Mouse (Mus musculus): Measurements from ENCODE around the gene Ccdc126. TPM values are rescaled to one million over a fixed set of nuclear protein-coding genes. Genes with fewer than 3 reads are reported as not detected.

Gene Ccdc126
- total and polyA plus RNA-seq, 3 experiments, result 2.3 to 6.1 (median 2.8) TPM

DNA sequence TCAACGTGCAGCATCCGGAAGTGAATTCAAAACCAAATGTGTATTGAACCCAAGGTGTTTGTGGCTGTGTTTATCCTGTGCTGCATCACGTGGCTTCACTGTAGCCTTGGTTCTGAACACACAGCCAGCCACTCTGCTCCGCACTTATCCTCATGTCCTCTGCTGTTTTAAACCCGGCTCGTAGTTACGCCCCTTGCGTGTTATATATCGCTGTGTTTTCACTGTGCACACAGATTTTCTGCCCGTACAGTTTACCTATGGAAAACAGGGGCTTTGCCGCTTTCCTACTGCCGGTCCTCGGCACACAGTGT, 12.9 kb downstream of the Ccdc126 start:
- Histone ChIP-seq H3K36me3 (replicated peaks in 1 of 2; ENCODE audit: control insufficient read depth in 1 of 2, insufficient read depth in 1 of 2, low read length in 1 of 2) (peaks cover 0 to 18% of the 10 kb centered on the region in 2 experiments), H3K4me1 (ENCODE audit: control insufficient read depth in 1 of 2, insufficient read depth in 2 of 2) (peaks cover 9 to 21% of the 10 kb centered on the region in 2 experiments), H3K9ac (ENCODE audit: insufficient read depth, low read depth) (no peak overlapping the region), H3K79me2 (replicated peaks; ENCODE audit: control insufficient read depth, extremely low read depth, insufficient read depth, poor library complexity, severe bottlenecking) (no peaks in the 10 kb centered on the region), H3K27ac (ENCODE audit: insufficient read depth, low read depth) (no peak overlapping the region), H3K4me2 (ENCODE audit: insufficient read depth, low read depth, poor library complexity, severe bottlenecking) (no peak overlapping the region), H3K4me3 (replicated peaks in 1 of 3; ENCODE audit: low read depth in 2 of 3, low read length in 2 of 3, poor library complexity in 1 of 3) (no peak overlapping the region), H3K27me3 (replicated peaks) (no peaks in the 10 kb centered on the region), H3K9me3 (replicated peaks; ENCODE audit: low read length) (no peaks in the 10 kb centered on the region)
- no peak for DNase-seq (ENCODE audit: extremely low read depth)
- in situ Hi-C loops (cut with MboI; ENCODE audit: low pct_ligation_motif_present, low pct_unique_long_range_greater_than_20kb, low sequenced_read_pairs) (no loop called here), dilution Hi-C loops (cut with MboI; ENCODE audit: extremely low pct_ligation_motif_present, extremely low pct_unique_long_range_greater_than_20kb, low sequenced_read_pairs) (no loop called here)
- no peak for TF ChIP-seq TCF12 (IDR thresholded peaks at IDR 0.05; ENCODE audit: low read depth, low read length)
- TF ChIP-seq CHD2 (IDR thresholded peaks at IDR 0.05; ENCODE audit: low read length), result no peak
- TF ChIP-seq CTCF (conservative IDR thresholded peaks at IDR 0.05 in 1 of 2, IDR thresholded peaks at IDR 0.05 in 1 of 2; ENCODE audit: low read depth in 2 of 2, low read length in 2 of 2), result no peak
- no peak for TF ChIP-seq KAT2A (IDR thresholded peaks at IDR 0.05; ENCODE audit: insufficient replicate concordance, low read length)
- TF ChIP-seq RAD21 (IDR thresholded peaks at IDR 0.05; ENCODE audit: low read depth, low read length), result no peak
- TF ChIP-seq ELF1 (IDR thresholded peaks at IDR 0.05; ENCODE audit: low read depth, low read length), result no peak
- no peak for TF ChIP-seq TBP (conservative IDR thresholded peaks at IDR 0.05; ENCODE audit: low read depth, low read length)
- TF ChIP-seq ZC3H11A (IDR thresholded peaks at IDR 0.05; ENCODE audit: low read depth, low read length), result no peak
- no peak for TF ChIP-seq HCFC1 (IDR thresholded peaks at IDR 0.05; ENCODE audit: low read depth, low read length)
- TF ChIP-seq GABPA (IDR thresholded peaks at IDR 0.05; ENCODE audit: insufficient replicate concordance, low read depth, low read length), result no peak
- no peak for TF ChIP-seq MEF2A (IDR thresholded peaks at IDR 0.05; ENCODE audit: borderline replicate concordance, low read depth, low read length)
- TF ChIP-seq PAX5 (IDR thresholded peaks at IDR 0.05; ENCODE audit: low read length), result no peak
- no peak for TF ChIP-seq RCOR1 (conservative IDR thresholded peaks at IDR 0.05; ENCODE audit: low read depth, low read length)
- no peak for TF ChIP-seq SMC3 (IDR thresholded peaks at IDR 0.05; ENCODE audit: low read depth, low read length)

GRCm38 (mm10) chr6:49338566-49338965, 19.5 kb downstream of the Ccdc126 start:
- Histone ChIP-seq H3K9me3 (replicated peaks; ENCODE audit: low read length) (no peaks in the 10 kb centered on the region), H3K4me2 (ENCODE audit: insufficient read depth, low read depth, poor library complexity, severe bottlenecking) (no peak overlapping the region), H3K27me3 (replicated peaks) (no peaks in the 10 kb centered on the region), H3K36me3 (replicated peaks in 1 of 2; ENCODE audit: control insufficient read depth in 1 of 2, insufficient read depth in 1 of 2, low read length in 1 of 2) (peaks cover 0 to 30% of the 10 kb centered on the region in 2 experiments), H3K4me1 (ENCODE audit: control insufficient read depth in 1 of 2, insufficient read depth in 2 of 2) (peaks cover 0 to 13% of the 10 kb centered on the region in 2 experiments; a peak in 2 of 4 replicates), H3K4me3 (replicated peaks in 1 of 3; ENCODE audit: low read depth in 2 of 3, low read length in 2 of 3, poor library complexity in 1 of 3) (no peak overlapping the region), H3K9ac (ENCODE audit: insufficient read depth, low read depth) (no peak overlapping the region), H3K79me2 (replicated peaks; ENCODE audit: control insufficient read depth, extremely low read depth, insufficient read depth, poor library complexity, severe bottlenecking) (no peaks in the 10 kb centered on the region), H3K27ac (ENCODE audit: insufficient read depth, low read depth) (no peak overlapping the region)
- dilution Hi-C loops (cut with MboI; ENCODE audit: extremely low pct_ligation_motif_present, extremely low pct_unique_long_range_greater_than_20kb, low sequenced_read_pairs) (no loop called here), in situ Hi-C loops (cut with MboI; ENCODE audit: low pct_ligation_motif_present, low pct_unique_long_range_greater_than_20kb, low sequenced_read_pairs) (no loop called here)
- DNase-seq (ENCODE audit: extremely low read depth), result no peak
- TF ChIP-seq CHD1 (IDR thresholded peaks at IDR 0.05; ENCODE audit: low read depth, low read length) (no peak), CTCF (conservative IDR thresholded peaks at IDR 0.05 in 1 of 2, IDR thresholded peaks at IDR 0.05 in 1 of 2; ENCODE audit: low read depth in 2 of 2, low read length in 2 of 2) (no peak), JUND (conservative IDR thresholded peaks at IDR 0.05; ENCODE audit: low read depth, low read length) (no peak), ETS1 (conservative IDR thresholded peaks at IDR 0.05; ENCODE audit: low read depth, low read length) (no peak), BHLHE40 (IDR thresholded peaks at IDR 0.05; ENCODE audit: low read depth, low read length) (no peak), IRF4 (IDR thresholded peaks at IDR 0.05; ENCODE audit: low read depth, low read length) (no peak), ZNF384 (IDR thresholded peaks at IDR 0.05; ENCODE audit: low read depth, low read length) (no peak), USF1 (IDR thresholded peaks at IDR 0.05; ENCODE audit: low read depth, low read length) (no peak), TBP (conservative IDR thresholded peaks at IDR 0.05; ENCODE audit: low read depth, low read length) (no peak), ZMIZ1 (IDR thresholded peaks at IDR 0.05; ENCODE audit: low read depth, low read length) (no peak), NELFE (IDR thresholded peaks at IDR 0.05; ENCODE audit: low read depth, low read length) (no peak), CHD2 (IDR thresholded peaks at IDR 0.05; ENCODE audit: low read length) (no peak), JUN (IDR thresholded peaks at IDR 0.05; ENCODE audit: insufficient read depth, low read depth, low read length) (no peak), RAD21 (IDR thresholded peaks at IDR 0.05; ENCODE audit: low read depth, low read length) (no peak), ZKSCAN1 (IDR thresholded peaks at IDR 0.05; ENCODE audit: borderline replicate concordance, low read depth, low read length) (no peak)

Data from CH12.LX (cell line).